Mouse (Mus musculus): ENCODE measurements around the gene Hltf.
"Not testable (repeated sequence)": the region's sequence is repeated elsewhere in the genome, so short reads cannot be mapped to it uniquely, and the experiment has no call there.

The Hltf gene

DNA sequence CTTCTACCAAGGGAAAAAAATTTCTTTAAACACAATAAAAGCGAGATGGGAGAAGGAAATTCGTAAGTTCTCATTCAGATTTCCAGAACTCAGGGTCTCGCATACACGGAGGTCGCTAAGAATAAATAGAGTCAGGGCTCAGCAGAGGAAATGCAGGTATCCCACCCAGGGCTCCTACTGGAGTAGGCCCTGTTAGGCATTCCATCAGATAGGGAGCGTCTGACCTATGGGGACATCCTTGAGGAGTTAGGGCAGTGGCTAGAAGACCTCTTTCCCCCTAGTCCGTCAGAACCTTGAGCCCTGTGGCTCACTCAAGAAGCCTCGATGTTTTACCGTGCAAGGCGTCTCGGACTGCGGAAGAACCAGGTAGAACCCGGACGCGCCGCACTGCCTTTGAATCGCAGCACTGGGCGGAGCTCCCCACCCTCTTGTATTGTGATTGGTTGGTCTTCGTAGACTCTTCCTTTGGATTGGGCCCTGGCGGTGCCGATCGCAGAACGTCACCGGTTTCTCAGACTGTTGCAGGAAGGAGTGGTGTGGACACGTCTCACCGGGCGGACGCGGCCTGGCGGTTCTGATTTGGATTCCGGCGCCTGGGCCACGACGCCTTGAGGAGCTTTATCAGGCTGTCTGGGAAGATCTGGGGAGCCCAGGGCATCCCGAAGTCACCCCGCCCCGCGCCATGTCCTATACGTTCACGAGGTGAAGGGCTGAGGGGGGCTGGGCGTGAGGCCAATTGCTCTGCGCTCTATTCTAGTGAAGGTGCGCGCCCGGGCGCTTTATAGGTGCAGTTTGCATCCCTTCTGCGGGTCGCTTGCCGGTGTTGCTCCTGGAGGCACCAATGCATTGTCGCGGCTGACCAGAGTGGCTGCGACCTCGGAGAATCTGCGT is at the start of gene Hltf:
Gene Hltf (plus strand): TSS at position 506 of the 891 bp plus-strand sequence.
- DNase-seq (ENCODE audit: low spot score in 2 of 2) = peak; percentile 89 to 92

DNA sequence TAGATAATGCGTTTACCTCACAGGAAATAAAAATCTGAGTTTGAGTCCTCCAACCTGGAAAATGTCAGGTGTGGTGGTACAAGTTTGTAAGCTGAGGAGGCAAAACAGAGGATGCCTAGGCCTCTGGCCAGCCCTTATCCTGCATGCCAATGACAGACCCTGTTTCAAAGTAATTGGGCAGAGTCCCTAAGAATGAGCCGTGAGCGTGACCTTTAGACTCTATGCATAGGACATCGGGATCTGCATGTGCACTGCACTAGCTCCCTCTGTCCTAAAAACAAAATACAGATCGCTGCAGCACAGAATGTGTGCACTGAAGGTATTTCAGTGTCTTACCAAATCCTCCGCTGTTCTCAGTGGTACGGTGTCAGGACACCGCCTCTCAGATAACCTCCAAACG is 47.1 kb upstream of the Hltf start:
- no peak for DNase-seq (ENCODE audit: low spot score in 2 of 2)

DNA sequence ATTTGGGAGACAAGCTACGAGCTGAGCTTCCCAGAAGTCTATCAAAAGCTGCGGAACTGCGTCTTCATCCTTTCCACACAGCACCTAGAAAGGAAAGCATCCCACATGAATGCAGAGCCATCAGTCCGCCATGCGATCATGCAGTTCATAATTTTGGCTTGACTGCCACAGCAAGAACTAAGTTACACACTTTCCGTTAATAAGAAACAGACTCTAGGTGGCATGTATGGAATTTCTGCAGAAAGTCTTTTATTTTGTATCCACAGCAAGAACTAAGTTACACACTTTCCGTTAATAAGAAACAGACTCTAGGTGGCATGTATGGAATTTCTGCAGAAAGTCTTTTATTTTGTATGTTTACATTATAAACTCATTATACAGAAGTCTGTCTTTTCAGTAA is 46.7 kb upstream of the Hltf start:
- DNase-seq (ENCODE audit: low spot score in 2 of 2) = not testable (repeated sequence)

DNA sequence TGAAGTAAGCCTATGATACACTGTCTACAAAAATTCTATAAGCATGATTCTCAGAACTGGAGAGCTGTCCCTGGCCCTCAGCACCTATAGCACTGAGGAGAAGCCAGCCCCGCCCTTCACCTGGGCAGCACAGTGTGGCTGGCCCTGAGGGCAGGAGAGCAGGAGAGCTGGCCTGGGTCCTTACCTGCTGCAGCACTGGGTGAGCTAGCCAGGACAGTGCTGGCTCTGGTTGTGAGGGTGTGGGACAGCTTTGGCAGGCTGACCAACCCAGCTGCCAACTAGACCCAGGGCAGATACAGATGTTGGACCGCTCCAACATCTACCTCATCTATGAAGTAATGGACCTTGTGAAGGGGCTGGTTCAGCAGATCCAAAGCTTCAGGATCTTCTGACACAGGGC is 43.2 kb upstream of the Hltf start:
- DNase-seq (ENCODE audit: low spot score in 2 of 2) = no peak

DNA sequence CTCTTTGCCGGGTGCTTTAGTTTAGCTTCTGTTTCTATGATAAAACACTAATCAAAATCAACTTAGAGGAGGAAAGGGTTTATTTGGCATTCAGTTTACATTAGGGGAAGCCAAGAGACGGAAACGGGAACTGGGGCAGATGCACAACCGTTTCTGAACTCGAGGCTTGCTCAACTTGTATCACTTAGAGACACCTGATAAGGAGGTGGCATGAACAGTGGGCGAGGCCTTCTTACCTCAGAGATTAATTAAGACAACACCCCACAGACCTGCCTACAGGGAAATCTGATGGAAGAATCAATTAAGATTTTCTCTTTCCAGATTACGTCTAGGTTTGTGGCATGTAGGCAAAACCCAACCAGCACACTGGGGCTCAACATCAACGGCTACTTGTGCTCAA is 39.5 kb upstream of the Hltf start:
- no peak for DNase-seq (ENCODE audit: low spot score in 2 of 2)

DNA sequence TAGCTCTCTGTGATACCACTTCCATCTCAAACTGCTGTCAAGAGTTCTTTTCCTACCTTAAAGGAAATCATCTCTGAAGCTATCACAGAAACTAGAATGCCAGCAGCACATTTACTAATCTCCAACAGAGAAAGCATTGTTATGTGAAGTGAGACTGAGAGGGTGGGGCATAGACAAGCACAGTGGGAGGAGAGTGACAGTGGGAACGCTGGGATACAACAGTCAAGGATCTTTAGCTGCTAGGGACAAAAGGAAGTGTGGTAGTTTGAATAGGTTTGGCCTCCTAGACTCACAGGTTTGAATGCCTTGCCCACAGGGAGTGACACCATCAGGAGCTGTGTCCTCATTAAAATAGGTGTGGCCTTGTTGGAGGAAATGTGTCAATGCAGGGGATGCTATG is 33.8 kb upstream of the Hltf start:
- no peak for DNase-seq (ENCODE audit: low spot score in 2 of 2)

DNA sequence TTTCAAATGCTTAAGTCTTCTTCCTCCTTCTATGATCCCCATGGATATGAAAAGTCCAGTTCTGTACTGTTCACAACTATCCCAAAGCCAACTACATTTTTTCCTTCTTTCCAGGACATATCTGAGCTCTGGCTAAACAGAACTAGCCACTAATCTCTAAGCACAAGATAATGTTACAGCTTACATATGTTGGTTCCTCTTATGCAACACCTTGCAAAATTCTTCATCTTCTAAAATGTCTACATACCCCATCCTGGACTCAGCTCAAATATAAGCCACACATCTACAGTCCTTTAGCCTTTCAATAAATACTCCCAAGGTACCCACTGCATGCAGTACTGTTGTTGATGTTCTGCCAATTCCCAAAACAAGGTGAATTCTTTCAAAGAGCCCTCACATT is 31.1 kb upstream of the Hltf start:
- DNase-seq (ENCODE audit: low spot score in 2 of 2) = no peak

DNA sequence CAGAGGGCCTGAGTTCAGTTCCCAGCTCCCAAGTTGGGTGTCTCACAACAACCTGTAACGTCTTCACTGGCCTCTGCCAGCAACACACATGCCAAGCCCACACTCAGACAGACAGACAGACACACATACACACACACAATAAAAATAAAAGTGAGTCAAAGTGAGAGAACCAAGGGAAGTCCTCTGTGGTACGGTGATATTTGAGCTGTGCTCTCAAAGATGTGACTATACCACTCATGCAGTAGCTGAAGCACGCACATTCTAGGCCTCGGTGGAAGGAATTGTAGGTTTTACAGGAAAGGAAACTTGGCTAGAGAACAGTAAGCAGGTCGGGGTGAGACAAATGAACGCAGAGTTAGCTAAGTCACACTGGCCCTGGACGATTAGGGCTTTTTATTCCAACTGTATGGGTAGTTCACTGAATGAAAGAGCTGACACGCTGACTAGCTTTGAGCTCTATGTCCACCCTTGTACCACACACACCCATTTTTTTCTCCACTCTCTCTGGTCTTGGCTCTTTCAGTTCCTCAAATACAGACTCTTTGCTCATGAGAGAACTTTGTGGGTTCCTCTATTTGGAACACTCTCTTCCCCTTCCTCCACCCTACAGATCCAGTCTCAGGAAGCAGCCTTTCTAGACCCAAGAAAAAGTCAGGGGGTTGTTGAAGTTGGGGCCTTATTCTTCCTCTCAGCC is 30.5 kb upstream of the Hltf start:
- DNase-seq (ENCODE audit: low spot score in 2 of 2) = no peak

DNA sequence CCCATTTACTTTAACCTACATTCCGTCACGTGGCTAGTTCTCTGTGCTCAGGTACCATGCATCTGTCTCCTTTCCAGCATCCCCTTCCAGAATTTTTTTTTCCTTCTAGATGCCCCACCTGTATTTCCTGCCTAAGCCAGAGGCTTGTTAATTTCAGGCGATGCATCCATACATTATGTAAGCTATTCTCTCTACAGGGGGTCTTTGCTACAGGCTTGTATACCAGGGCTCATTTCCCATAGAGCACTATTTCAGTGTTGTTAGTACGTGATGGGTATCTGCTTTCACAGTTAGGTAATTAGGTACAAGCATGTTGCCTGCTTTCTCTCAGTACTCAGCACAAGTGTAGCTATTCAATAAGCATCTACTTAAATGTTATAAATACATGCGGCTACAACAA is 29.8 kb upstream of the Hltf start:
- DNase-seq (ENCODE audit: low spot score in 2 of 2) = no peak

DNA sequence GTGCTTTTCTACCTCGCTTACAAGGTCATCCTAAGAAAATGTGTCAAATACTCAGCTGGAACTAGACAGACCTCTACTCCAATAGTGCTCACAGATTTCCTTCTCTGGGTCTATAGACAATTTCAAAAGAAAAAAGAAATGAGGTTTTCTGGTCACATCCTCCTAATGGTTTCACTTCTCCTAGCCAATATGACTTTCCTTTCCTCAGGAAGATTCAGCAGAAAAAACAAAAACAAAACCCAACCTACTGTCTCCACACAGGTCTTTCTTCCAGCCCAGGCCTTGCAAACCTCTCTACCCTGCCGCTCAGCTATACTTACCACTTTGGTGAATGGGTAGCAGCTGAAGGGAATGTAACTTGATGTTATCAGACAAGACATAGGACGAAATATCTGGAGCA is 29.0 kb upstream of the Hltf start:
- DNase-seq (ENCODE audit: low spot score in 2 of 2) = no peak

DNA sequence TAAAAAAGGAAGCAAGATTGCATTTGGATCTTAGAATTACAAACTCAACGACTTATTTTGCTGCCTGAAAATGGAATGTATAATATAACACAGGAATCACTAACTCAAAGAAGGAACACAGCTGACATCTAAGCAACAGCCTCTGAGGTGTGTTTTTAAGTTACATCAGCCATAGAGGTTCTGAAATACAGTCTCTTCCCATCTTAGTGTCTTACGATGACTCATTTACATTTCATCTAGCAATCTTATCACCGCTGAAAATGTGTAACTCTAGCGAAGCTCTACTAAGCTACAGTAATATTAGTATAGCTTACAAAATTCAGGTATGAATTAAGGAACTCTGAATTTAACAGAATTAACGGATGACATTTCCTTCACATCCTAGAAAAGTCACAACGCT is 26.8 kb upstream of the Hltf start:
- DNase-seq (ENCODE audit: low spot score in 2 of 2) = no peak

DNA sequence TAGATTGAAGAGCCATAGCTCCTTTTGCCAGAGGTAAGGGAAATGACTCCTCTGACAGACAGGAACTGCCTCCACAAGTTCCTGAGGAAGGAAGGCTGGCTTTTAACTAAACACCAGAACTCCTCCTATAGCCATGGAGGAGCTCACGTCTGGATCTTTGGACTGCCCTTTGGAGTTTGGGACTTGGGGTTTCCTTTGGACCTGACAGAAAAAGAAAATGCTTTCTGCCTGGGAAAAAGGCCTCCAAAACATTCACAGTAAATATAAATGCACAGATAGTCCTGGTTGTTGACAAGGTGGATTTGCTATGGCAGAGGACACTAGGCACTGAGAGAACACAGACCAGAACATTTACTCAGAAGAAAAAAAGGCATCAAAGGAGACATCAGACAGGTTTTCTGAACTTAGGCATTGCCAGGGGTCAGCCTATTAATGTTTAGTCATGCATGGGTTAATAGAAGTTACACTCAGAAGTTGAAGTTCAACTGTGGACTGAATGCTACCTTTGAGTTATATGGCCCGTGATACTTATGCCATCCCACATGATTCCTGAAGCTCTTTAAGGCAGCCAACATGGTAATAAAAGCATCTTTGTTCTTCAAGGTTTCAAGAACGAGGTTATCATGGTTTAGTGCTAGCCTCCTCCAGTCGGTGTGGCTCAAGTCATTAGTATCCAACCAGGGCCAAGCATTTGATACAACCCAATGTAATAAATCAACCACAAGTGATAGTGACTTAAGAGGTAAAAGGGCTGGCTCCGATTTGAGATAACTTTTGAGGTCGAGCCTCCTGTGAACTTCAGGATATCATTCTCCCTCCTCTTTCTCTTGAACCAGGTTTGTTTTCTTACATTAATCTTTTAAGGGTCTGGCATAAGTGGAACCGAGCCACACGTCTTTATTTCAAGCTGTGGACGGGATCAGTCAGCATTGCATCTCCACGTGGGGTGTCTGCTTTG is 23.6 kb upstream of the Hltf start:
- DNase-seq (ENCODE audit: low spot score in 2 of 2) = no peak

DNA sequence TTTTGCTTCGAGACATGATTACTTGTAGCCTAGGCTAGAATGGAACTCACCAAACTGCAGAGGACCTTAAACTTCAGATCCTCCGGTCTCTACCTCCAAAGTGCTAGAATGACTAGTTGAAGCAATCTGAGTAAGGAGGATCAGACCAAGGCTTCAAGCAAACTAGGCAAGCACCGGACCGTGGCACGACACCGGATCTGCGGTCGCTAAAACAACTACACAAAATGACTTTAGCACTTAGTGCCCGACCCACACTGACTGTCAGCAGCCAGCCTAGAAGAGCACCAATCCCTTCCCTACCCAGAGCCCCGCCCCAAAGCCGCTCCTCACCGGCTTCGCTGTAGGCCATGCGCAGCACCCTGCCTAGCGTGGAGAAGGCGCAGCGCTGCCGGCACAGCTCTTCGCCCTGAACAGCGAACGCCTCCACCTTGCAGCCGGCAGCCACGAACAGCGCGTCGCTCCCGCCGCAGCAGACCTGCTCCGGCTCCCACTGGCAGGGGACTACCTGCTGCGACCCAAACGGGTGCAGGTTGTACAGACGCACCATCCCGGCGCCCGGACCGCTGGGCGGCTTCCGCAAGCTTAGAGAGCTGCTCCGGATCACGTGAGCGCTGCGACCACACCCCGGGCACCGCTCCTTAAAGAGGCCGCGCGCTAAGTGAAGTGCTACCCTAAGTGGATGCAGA is 22.7 kb upstream of the Hltf start, which contains the start of gene Hps3:
Gene Hps3 (minus strand): TSS at position 597 of the 686 bp plus-strand sequence.
- DNase-seq (ENCODE audit: low spot score in 2 of 2) = peak; percentile 76

DNA sequence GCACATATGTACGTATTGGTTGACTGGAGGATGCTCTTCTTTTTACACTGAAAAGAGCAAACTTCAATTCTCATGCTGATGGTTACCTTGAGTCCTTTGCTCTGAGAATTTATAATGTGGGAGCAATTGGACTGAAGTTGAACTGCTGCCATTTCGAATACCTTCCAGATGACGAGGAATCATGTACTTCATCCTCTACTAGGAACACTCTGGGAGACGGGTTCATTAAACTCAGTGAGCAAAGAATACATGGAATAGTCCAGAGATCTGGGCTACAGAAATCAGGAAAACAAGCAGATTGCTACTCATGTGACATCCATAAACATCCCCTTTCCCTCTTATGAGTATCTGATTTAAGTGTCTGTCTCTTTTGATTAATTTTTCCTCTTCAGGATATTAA is 21.5 kb upstream of the Hltf start:
- DNase-seq (ENCODE audit: low spot score in 2 of 2) = no peak

DNA sequence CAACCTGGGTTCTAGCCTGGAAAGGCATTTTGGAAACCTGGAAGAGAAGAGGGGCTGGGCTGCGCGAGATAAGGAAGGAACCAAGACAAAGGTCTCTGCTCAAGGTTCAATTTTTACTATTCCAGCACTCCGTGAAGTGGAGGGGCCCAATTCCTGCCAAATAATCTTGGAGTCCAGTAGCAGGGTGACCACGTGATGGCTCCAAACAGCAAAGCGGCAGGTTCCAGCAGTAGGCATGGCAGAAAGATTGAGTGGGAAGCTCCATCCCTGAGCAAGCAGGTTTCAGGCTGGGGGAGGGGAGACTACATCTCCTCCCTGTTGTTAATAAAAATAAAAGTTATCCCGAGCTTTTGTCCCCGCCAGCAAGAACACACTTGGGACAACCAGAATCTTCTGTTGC is 16.1 kb upstream of the Hltf start:
- DNase-seq (ENCODE audit: low spot score in 2 of 2) = not testable (repeated sequence)

DNA sequence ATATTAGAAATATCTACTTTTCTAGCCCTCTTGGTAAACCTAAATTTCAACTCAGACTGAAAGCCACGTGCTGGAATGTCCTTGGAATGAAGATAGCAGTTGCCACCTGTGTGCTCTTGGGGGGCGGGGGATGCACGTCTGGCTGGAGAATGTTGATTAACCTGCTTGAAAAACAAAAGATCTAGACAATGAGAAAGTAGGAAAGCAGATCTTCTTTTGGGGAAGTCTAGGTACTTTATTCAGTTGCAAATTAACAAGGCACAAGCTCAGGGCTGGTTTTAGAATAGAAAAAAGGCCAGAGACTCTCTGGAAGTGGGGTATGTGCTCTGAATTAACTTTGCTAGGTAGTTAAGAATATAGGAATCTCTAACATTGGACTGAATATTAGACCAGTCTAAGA is 12.9 kb upstream of the Hltf start:
- not testable (repeated sequence) for DNase-seq (ENCODE audit: low spot score in 2 of 2)

DNA sequence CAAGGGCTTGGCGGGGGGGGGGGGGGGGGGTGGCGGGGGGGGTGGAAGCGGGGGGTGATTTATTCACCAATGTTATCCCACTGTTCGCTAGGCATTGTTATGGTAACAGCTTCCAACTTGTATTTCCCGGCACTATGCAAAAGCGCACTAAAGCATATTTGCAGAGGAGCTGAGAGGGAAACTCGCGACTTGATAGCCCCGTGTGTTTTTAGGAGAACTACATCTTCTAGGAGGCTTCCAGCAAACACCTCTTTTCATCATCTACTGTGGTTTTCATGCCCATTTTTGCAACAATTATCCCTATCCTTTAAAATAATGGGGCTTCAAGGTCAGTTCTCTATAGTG is 558 bp downstream of the Hltf start:
- no peak for DNase-seq (ENCODE audit: low spot score in 2 of 2)

DNA sequence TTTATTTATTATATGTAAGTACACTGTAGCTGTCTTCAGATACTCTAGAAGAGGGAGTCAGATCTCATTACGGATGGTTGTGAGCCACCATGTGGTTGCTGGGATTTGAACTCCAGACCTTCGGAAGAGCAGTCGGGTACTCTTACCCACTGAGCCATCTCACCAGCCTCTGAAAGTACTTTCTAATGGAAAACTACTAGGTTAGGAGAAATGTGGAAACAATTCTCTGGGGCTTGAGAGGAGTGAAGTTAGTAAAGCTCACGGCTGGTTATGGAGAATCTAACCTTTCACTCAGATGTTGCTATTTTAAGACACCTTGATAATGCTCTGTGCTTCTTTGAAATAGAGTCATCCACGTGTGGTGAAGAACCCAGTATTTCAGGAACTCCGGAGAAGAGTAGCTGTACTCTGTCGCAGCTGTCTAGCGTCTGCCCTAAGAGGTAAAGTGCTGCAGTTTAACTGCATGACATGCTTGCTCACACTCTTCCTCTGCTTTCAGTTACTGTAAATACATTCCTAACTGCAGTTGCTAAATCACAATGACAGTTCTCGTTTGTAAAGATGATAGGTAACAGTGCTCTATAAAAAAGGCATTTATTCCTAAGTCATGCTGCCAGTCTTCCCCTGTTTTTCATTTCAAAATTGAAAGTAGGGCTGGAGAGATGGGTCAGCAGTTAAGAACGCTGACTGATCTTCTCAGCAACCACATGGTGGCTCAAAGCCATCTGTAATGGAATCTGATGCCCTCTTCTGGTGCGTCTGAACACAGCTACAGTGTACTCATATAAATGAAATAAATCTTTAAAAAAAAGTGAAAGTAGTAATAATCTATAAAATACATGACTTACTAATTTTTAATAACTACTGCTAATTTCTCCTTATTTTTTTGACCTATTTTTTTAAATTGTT is 18.8 kb downstream of the Hltf start:
- DNase-seq (ENCODE audit: low spot score in 2 of 2) = no peak

DNA sequence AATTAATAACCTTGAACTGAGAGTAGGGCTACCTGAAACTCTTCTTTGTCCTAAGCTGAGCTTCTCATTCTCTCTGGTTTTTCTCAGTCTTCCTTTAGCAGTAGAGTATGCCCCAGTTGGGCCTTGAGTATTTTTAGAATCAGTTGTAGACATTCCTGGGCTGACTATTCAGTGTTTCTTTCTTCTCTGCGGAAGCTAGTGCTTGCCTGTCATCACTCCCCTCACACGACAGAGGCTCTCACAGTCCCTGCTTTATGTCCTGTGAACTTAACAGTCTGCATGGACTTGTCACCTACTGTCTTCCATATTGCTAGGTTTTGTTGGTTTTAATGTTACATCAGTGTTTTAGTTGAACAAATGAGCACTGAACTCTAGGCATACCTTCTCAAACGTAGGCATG is 24.6 kb downstream of the Hltf start:
- DNase-seq (ENCODE audit: low spot score in 2 of 2) = no peak

DNA sequence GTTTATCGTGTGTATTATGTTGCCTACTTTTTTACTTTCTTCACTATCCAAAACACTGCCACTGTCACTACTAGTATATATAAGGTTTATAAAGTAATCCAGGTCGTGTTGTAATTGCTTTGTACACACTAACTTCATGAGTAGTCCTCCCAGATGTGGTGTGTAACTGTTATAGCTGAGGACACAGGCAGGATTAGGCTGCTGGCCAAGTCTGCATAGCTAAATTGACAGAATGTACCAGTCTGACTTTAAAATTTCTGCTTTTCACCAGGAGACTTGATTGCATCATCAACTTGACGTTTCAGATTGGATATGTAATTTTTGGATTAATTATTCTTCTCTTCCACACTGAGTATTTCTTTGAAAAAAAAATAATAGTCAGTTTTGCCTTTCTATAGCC is 46.2 kb downstream of the Hltf start:
- DNase-seq (ENCODE audit: low spot score in 2 of 2) = no peak

DNA sequence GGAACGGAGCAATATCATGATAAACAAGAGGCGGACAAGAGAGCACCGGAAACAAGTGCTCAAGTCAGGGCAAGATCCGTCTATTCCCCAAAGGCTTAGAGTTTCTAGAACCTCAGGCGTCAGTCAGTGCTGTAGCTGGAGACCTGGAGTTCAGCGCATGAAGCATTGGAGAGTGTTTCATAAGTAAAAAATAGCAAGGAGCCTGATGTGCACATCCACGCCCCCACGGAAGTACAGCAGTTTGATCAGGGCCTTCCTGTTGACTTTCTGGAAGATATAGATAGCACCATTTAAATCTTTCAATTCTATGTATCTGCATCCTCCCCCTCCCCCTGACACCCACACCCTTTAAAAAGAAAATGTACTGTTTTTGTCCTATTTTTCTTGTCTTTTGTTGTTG is 46.7 kb downstream of the Hltf start:
- DNase-seq (ENCODE audit: low spot score in 2 of 2) = no peak

All from thymus, postnatal 10 days (tissue).